Mouse (Mus musculus): ENCODE results near the gene Rabgef1.

DNA sequence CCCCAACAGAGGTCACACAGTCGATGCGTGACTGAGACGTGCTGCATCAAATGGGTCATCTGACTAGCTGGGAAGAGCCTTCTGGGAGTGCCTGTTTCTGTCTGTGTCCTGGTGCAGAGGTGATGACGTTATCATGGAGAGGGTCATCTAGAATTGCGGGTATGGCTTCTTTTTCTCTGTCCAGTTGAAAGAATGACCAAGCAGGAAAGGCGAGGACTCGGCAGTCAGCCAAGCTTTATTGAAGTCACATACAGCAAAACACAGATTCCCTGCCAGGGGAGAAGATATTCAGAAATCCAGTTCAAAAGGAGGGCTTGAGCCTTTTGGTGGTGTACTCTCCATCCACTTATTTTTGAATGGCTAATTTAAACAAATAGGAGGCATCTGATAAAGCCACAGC lies 28.5 kb upstream of the Rabgef1 start:
- TF ChIP-seq POLR2A (IDR thresholded peaks at IDR 0.05; ENCODE audit: borderline replicate concordance, control insufficient read depth, low read depth, low read length) (no peak), CTCF (IDR thresholded peaks at IDR 0.05; ENCODE audit: control insufficient read depth, insufficient read depth, low read length) (no peak)

Measured in bone marrow, adult 2 months (tissue).